Mouse (Mus musculus) NIH3T3 (cell line): ENCODE results near the gene Nsun6.
A peak's percentile ranks its signal among the peaks of the same experiment; 100 is the strongest.

Experiments
- DNase-seq: peaks from one replicate; pipeline ENCODE4 v3.0.0-alpha.2; 2012; ENCODE audit warnings: low read depth

The Nsun6 gene

DNA sequence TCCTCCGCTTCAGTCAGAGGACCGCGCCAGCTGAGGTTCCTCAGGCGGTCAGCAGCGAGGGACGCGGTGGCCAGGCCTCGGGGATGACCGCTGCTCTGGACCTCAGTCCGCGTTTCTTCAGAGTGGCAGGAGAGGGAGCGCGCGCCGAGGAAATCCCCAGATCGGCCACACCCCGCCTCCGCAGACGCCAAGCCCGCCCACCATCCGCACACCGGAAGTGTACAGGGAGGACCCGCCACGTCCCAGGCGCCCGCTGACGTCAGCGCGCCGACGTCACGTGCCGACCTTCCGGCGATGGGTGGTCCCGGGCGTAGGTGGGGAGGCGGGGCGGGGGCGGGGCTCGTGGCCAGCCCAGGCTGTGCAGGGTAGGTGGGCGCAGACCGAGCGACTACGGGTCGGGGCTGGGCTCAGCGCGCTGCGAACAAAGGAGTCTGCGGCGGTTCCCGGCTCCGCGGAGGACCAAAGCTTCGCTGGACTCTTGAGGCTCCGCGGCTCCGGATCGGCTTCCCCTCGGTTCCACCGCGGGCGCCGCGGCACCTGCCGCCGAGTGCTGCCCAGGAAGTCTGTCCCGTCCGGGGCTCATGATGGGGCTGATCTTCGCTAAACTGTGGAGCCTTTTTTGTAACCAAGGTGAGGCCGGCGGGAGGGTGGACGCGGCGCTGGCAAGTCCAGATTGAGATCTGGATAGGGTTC is at the start of gene Nsun6:
Gene Nsun6, minus strand, starts transcription at position 125 of the 693 bp plus-strand sequence.
- DNase-seq: peak; percentile 99

DNA sequence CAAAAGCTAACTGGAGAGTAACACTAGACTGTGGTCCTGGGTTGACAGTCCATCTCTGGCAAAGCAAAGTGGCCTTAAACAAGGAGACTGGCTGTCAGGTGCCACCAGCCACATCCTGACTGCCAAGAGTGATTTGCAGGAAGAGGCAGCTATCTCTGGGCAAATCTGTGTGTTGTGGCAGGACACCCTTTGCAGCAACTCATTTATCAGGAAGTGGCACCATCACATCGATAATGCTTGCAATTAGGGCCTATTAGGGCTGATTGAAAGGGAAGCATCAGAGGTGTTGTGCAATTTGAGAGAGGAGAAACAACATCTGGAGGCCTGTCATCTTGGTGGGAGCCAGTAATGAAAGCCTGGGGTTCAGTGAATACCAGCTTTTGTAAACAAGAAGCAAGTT is 49.5 kb upstream of the Nsun6 start:
- DNase-seq: no peak

DNA sequence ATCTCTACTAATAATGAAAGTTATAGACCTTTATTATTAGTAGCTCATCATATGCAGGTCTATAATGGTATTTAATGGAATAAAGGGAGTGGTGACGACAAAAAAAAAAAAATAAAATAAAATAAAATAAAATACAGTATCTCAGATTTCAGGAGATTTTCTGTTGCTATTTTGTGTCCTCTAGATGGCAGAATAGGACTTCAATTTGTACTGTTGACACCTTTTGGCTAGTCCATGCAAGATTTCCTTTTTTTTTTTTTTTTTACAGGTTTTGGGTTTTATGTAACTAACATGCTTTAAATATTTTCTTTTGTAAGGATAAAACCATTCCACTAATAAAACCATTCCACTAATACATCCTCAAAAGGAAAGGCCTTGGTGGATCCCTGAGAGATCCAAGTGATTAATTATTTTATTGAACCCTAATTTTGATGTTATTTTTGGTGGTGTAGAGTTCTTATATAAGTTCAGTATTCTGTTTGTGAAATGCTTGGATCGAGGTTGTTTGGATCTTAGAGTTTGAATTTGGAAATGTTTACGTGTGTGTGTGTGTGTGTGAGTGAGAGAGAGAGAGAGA is 41.7 kb upstream of the Nsun6 start:
- DNase-seq: peak; percentile 37

DNA sequence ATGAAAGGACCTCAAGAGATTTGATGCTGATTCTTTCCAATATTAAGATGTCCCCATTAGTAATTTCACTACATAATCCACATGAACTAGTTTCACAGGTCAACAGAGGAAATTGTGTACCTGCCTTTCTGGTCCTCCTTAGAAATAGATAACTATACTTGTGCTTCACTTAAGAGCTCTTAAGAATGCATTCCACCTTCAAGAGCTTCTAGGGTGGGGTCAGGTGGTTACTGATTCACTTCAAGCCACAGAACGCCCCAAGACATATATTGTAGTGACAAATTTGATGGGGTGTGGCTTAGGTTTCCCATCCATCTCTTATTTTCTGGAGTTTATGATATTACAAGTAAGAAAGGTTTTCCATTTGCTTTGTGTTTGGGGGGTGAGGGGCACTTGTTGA is 32.4 kb upstream of the Nsun6 start:
- DNase-seq: no peak

DNA sequence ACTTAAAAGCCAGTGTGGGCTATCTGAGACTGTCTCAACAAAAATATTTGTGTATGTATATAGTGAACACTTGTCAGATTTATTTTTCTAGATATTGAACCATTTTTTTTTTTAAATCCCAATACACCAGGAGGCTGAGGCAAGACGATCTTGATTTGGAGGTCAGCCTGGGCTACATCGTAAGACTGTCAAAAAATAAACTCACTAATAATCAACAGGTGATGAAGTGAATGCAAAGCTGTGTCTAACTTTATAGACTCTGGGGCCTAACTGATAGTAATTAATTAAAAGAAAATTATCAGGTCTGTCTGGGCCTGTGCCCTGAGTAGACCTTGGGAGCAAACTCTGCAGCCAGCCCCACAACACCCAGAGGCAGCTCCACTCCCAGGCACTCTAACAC is 28.8 kb upstream of the Nsun6 start:
- DNase-seq: no peak

DNA sequence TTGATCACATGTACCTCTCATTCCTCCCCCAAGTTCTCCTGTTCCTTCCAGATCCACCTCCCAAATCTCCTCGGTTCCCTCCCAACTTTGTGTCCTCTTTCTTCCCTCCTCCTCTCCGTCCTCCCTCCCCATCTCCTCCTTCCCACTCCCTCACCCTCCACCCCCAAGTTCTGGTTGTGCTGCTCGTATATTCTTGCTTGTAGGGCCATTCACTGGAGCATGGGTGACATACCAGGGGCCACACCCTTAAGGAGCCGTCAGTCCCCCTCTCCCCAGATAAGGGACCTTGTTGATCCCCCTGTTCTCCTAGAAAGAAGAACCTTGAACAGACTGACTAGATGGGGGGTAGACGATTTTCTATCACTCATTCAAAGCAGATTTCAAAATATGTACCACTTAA is 12.2 kb upstream of the Nsun6 start:
- no peak for DNase-seq

DNA sequence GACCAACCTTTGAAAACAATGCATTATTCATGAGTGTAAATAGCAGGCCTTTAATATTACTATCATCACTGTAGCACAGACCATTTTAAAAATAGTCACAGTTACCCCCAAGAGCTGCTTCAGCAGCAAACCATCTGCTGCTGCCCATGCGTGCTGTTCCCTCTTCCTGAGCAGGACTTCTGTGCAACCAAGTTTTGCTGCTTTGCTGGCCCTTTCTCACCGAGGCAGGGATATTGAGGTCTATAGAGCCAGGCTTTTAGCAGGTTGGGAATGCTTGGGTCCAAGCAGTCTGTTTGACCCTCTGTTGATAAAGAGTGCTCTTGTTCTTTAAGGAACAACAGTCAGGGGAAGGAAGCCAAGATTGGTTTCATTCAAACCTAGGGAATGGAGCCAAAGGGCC is 10.6 kb upstream of the Nsun6 start:
- DNase-seq: no peak

DNA sequence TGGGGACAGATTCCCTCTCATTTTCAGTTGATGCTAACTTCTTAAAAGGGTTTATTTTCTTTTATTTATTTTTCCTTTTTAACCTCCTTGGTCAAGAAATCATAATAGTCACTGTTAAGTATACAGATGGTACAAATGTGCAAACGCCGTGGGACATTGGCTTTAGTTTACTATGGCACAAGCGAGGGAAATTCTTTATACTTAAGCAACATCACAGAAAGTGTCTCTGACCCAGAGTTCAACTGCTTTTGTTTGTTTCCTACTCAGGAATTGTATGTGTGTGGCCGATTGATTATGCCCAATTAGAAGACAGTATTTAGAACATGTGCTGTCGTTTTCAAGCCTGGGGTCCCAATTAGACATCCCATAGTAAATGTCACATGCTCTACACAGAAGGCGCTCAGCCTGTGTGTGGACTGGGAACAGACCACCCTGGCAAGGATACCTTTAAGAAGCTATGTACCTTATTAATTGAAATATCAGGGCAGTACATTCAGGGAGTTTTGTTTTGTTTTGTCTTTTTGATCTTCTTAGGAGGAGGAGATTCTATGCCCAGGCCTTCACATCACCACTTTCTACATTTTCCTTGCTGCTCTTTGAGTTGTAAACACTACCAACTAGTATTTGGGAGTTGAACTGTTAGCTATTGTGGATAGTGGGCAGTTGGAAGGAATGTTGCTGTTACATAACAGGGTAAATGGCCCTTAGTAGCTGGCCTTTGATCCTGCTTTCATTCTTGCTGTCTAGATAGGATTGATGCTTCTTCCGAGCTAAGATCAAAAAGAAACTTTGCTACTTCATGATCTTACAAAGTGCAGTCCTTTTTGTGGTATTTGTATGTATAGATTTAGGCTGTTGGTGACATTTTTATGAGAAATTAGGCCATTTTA is 9.8 kb upstream of the Nsun6 start:
- no peak for DNase-seq

DNA sequence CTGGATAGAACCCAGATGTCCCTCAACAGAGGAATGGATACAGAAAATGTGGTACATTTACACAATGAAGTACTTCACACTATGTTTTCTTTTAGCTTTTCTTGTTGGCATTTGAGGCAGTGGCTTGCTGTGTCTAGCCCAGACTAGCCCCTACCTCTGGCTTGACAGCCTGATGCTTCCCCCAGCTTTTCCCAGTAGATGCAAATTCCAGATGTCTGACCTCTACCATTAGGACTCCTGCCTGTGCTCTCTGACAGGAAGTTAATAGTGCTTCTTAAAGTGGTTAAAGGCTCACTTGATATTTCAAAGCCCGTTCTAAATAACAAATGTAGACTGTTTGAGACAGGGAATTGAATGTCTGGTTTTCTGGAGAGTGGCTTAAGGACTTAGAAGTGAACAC is 8.9 kb upstream of the Nsun6 start:
- no peak for DNase-seq

DNA sequence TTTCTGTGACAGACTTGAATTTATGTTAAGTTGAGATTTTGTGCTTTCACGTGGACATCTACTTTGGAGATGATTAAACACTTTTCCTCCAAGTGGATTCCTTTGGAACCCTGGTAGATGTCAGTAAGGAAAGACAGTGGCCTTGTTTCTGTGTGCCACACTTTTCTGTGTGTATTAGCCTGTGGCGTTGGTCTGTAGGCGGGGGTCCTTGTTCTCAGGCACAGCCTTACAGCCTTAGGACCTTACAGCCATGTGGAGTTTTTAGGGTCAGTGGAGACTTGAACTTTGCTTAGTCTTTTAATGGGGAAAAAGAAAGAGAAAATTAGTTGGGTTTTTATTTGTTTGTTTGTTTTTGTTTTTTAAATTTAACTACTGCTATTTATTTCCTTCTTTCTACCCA is 6.0 kb upstream of the Nsun6 start:
- DNase-seq: no peak

DNA sequence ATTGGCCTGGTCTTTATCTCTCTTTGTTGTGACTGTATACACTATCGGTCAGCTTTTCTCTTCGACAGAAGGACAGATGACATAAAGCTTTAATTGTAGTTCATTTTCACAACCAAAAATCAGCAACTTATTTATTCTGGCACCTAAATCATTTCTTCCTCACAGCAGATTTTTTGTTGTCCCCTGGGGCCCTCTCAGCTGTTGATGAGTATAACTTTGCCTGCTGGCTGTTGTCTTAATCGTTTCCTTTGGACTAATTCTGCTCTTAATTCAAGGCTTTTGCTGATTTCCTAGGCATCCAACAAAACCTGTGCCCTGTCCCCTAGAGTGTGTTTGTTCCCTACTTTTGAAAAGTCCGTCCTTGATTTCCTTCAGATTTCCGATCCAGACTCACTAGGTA is 3.4 kb upstream of the Nsun6 start:
- DNase-seq: no peak

DNA sequence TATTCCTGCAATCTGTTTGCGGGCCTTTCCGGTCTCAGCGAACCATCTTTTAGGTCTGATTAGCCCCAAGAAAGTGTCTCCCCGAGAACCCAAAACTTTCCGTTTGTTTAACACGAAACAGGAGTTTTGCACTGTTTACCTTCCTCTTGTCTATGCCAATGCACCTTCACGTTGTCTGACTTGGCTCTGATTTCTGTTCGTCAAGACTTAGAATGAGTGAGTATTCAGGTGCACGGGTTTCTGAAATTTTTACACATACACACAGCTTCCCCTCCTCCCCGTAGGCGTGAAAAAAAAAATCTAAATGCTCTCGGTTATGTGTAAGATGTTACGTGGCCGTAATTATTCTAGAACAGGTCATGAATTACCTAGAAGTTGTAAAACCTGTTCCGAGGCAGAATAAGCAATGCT is 877 bp upstream of the Nsun6 start:
- peak; percentile 19 for DNase-seq

DNA sequence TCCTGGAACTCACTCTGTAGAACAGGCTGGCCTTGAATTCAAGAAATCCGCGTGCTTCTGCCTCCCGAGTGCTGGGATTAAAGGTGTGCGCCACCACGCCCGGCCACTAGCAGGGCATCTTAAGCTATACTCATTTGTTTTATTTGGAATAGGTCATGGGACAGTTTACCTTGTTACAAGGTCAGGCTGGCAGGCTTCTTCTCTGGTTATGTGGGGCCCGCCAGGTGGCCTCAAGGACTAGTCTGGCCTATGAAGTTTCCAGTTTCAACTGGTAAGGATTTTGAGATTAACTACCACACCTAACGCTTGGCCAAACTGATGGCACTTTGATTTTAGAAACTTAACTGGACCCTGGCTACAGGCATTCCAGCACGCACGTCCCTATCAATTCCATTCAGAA is 373 bp downstream of the Nsun6 start:
- no peak for DNase-seq

DNA sequence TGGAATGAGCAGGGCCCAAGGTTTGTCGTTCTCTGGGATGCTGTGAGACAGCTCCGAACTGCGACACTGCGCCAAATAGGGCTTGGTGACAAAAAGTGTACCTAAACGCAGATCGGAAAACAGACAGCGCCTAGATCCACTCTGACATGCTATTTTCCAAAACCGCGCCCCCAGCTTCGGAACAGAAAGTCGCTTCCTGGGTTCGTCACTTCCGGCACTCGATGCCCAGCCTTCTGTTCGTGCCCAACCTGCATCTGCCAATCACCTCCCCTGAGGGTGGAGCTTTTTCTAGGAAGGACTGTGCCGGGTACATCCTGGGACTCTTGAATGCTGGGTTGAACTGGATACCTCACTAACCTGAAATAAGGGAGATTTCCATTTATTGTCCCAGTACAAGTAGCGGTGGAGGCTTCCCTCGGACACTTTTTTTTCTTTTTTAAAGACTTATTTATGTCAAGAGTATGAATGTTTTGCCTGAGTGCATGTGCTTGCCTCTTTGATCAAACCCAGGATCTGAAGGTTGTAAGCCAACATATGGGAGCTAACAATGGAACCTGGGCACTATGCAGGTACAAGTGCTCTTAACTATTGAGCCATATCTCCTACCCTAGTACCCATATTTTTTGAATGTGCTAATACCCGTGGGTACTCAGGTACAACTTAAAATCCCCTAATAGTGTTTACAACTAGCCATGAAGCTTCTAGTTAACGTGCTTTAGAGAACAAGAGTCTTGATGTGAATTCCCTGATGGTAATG is 5.6 kb downstream of the Nsun6 start, which contains the start of gene Arl5b:
Gene Arl5b, plus strand, starts transcription at position 279 of the 757 bp plus-strand sequence.
- peak; percentile 96 for DNase-seq

DNA sequence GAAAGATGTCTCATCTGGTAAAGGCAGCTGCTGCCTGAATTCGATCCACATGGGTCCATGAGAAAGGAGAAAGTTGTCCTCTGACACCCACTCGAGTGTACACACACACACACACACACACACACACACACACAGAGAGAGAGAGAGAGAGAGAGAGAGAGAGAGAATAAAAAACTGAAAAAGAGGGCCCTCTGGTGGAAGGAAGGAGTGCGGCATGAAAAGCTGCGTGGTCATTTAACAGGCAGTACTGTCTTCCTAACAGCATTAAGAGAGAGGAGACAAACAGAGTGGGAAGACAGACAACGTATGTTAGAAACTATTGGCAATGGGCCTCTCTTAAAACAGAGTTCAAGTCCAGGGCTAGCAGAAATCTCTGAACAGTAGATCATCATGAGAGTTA is 14.5 kb downstream of the Nsun6 start:
- DNase-seq: peak; percentile 35

DNA sequence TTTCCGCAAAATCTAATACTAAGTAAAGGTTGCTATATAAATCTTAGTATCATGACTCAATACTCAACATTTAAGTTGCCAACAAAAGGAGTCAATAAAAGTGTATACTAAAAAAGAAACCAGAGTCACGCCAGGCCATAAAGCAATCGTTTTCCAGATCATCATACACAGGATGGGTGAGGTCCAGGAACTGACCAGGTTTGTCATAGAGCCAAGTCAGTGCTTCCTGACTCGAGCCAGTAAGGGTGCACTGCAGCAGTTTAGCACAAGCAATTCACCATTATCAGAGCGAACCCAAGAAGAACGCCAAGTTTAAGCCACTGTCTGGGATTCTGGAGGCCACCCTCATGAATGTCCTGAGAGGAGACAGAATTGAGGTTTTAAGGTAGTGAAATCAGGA is 16.2 kb downstream of the Nsun6 start:
- no peak for DNase-seq

DNA sequence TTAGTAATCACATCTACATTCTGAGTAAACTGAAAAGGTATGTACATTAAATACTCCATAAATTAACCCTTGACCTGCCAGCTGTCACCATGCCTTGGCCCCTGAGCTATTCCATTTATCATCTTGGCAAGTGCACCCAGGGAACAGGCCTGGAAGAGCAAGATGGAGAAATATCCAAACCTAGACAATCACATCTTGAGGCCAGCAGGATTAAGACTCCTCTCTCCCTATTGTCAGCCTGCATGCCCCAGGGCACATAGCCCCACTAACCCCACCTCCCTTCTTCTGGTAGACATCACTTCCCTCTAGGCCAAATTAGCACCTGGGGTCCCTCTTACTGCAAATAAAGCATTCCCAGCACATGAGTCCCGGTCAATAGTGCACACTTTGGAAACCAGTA is 27.1 kb downstream of the Nsun6 start:
- no peak for DNase-seq

DNA sequence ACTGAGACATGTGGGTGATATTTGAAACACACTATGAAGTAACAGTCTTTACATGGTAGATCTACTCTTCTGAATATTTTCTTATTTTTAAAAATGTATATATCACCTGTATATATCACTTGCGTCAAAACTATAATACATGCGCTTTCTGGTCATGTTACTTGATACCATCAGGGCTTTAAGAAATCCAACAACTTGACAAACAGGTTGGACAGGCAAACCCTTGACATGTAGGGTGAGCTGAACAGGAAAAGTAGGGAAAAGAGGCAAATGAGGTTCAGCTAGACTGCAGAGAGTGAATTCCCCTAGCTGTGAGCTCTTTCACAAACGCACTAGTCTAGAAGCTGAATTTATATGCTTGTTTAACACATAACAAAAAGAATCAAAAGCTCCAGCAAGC is 28.1 kb downstream of the Nsun6 start:
- no peak for DNase-seq

DNA sequence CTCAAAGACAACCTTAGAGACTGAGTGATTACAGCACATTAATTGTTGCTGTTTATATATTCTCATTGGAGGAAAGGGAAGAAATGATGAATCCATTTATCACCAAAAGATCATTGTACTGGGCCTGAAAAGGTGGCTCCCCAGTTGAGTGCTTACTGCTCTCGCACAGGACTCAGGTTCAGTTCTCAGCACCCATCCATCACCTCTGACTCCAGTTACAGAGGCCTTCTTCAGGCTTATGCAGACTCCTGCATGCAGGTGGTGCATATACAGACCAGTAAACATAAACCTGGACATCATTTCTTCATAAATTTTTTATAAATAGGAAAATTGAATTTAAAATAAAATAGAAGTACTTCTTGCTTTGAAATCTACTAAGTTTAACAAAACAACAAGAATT is 46.8 kb downstream of the Nsun6 start:
- no peak for DNase-seq

DNA sequence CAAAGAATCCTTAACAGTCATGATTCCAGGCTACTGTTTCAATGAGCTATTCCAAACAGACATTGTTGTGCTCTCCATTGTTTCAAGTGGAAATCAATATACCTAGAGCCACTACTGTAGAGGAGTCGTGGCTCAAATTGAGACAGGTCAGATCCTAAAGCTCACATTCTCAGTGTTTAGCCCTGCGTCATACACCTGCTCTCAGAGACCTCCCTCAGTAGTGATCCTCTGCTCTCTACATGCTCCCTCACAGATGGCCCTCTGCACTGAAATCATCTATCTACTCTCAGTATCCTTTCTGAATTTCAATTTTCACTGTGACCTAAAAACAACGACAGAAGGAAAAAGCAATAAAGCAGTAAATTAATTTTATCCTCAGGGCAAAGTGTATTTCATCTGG is 47.3 kb downstream of the Nsun6 start:
- no peak for DNase-seq

DNA sequence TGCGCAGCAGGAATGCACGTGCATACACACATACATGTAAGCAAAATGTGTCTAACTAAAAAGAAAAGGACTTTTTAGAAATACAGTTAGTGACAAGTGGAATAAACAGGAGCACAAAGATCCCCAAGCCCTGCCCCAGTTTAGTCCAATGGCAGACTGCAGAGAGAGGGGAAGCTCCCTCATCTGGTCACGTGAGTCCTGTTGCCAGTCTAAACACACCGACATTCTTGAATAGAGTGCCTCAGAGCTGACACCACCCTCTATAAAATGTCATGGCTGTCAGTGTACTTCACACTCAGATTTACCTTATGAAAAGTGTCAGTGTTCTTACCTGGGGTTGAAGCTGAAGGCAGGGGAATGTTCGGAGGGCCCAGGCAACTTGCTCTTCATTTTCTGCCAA is 57.0 kb downstream of the Nsun6 start:
- no peak for DNase-seq

DNA sequence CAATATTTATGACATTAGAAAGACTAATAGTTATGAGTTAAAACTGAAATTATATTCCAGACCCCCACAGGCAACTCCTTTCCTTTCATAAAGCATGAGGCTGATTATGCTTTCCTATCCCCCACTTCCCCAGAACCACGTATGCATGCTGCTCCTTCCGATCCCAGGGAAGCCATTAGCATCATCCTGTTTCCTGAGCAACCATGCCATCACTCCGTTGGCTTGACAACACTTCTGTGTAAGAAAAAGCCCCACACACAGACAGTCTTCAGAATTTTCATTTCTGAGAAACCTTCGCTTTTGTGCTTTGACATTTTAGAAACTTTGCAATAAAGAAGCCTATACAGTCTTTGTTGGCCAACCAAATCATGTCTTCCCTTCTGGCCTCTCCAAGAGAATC is 58.8 kb downstream of the Nsun6 start:
- DNase-seq: no peak
